ENCODE assay signal across 16 mouse cellular contexts in genomic region chr16:49807862-49808430, GRCm38 (mm10). TPM values are rescaled to one million over a fixed set of nuclear protein-coding genes. Genes with fewer than 3 reads are reported as not detected.
DNase-seq lines count a peak whose midpoint lies in the region; ATAC-seq and TF ChIP-seq lines count a peak whose summit lies in the region.
"Had no signal": no experiment of that assay in that cellular context is flagged by ENCODE, and none has a peak within 500 bp of the region (broad histone marks: within the 10 kb centered on the region; RNA-seq: fewer than 3 reads in every experiment).

No protein-coding gene starts in this region.

- no peak overlapping the region for H3K9ac ChIP-seq in lung, embryonic 15.5 days
- H3K9ac ChIP-seq in lung, postnatal 0 days (replicated peaks; ENCODE audit: low read depth) = no peak overlapping the region
- H3K9ac ChIP-seq: heart, embryonic 13.5 days; intestine, embryonic 15.5 days; liver, embryonic 14.5 days had no signal

- TF ChIP-seq EP300 in lung, postnatal 0 days (IDR thresholded peaks at IDR 0.05) = no peak

- H3K9me3 ChIP-seq in lung, embryonic 15.5 days = no peaks in the 10 kb centered on the region
- H3K9me3 ChIP-seq in lung, postnatal 0 days (ENCODE audit: low read length) = no peaks in the 10 kb centered on the region
- no peaks in the 10 kb centered on the region for H3K9me3 ChIP-seq in limb, embryonic 10.5 days (replicated peaks)
- H3K9me3 ChIP-seq: heart, embryonic 13.5 days; intestine, embryonic 15.5 days; megakaryocyte, embryonic 14.5 days had no signal

- H3K4me3 ChIP-seq in lung, embryonic 15.5 days = no peak overlapping the region
- no peak overlapping the region for H3K4me3 ChIP-seq in lung, postnatal 0 days (ENCODE audit: low read depth, low read length)
- no peak overlapping the region for H3K4me3 ChIP-seq in limb, embryonic 10.5 days
- H3K4me3 ChIP-seq: heart, embryonic 13.5 days; intestine, embryonic 15.5 days had no signal

- H3K27ac ChIP-seq in lung, embryonic 15.5 days = no peak overlapping the region
- no peak overlapping the region for H3K27ac ChIP-seq in lung, postnatal 0 days (ENCODE audit: low read length)
- H3K27ac ChIP-seq in limb, embryonic 10.5 days = no peak overlapping the region
- H3K27ac ChIP-seq: heart, embryonic 13.5 days; intestine, embryonic 15.5 days; liver, embryonic 14.5 days had no signal

- ATAC-seq in frontal cortex, adult (ENCODE audit: low TSS enrichment) = peak; percentile 51
- no peak for ATAC-seq in lung, embryonic 15.5 days (ENCODE audit: borderline replicate concordance, extremely low read depth, low FRiP score, low TSS enrichment)
- ATAC-seq in lung, postnatal 0 days = no peak
- ATAC-seq: forebrain, embryonic 14.5 days; intestine, embryonic 15.5 days had no signal

- peak overlapping the region; percentile 17 for H3K4me2 ChIP-seq in lung, embryonic 15.5 days
- no peak overlapping the region for H3K4me2 ChIP-seq in lung, postnatal 0 days (replicated peaks; ENCODE audit: low read depth, low read length)
- H3K4me2 ChIP-seq: heart, embryonic 13.5 days; intestine, embryonic 15.5 days had no signal

- H3K4me1 ChIP-seq in lung, embryonic 15.5 days = peaks cover 16% of the 10 kb centered on the region
- H3K4me1 ChIP-seq in lung, postnatal 0 days (ENCODE audit: insufficient read depth, low read depth, low read length) = 0 out of 2 replicates have a peak, but pooled peaks cover 8% of the 10 kb centered on the region
- H3K4me1 ChIP-seq in limb, embryonic 10.5 days = peaks cover 24% of the 10 kb centered on the region

- 57% methylated on average over 18 of the region's 18 CpGs for WGBS in lung, embryonic 15.5 days
- WGBS in lung, postnatal 0 days = 53% methylated on average over 18 of the region's 18 CpGs
- 88% methylated on average over 18 of the region's 18 CpGs for WGBS in limb, embryonic 10.5 days

- DNase-seq in frontal cortex, postnatal 25 days (ENCODE audit: low spot score in 2 of 2) = no peak
- DNase-seq in lung, postnatal 0 days (ENCODE audit: low spot score) = no peak
- DNase-seq in brain, adult 2 months (ENCODE audit: low read depth, low spot score) = peak; percentile 76
- peak; percentile 19 for DNase-seq in right cerebral cortex, postnatal 4 days
- no peak for DNase-seq in limb, embryonic 10.5 days (ENCODE audit: low spot score)
- DNase-seq: gastrocnemius, postnatal 36 days; kidney, postnatal 14 days; retina, postnatal 1 day; thymus, adult 2 months had no signal

- no peak for TF ChIP-seq CTCF in lung, postnatal 0 days (IDR thresholded peaks at IDR 0.05)

- no peaks in the 10 kb centered on the region for H3K36me3 ChIP-seq in lung, embryonic 15.5 days
- H3K36me3 ChIP-seq in lung, postnatal 0 days (ENCODE audit: insufficient read depth, low read length) = no peaks in the 10 kb centered on the region
- H3K36me3 ChIP-seq in limb, embryonic 10.5 days = no peaks in the 10 kb centered on the region
- H3K36me3 ChIP-seq: heart, embryonic 13.5 days; intestine, embryonic 15.5 days had no signal

- no peaks in the 10 kb centered on the region for H3K27me3 ChIP-seq in lung, embryonic 15.5 days
- H3K27me3 ChIP-seq in lung, postnatal 0 days (replicated peaks; ENCODE audit: insufficient read depth, low read length) = no peaks in the 10 kb centered on the region
- no peaks in the 10 kb centered on the region for H3K27me3 ChIP-seq in limb, embryonic 10.5 days (ENCODE audit: low read depth, poor library complexity, severe bottlenecking)
- H3K27me3 ChIP-seq: intestine, embryonic 15.5 days; megakaryocyte, embryonic 14.5 days had no signal

RNA-seq across cellular contexts. Expression of gene Cd47, which starts 7.6 kb away (rescaled TPM):
- polyA plus RNA-seq in lung, embryonic 15.5 days (2015; fragmentation: Nextera tagmentation; extraction: Ambion mirVana) = 108 and 123 TPM in 2 replicates
- 219 and 245 TPM in 2 replicates for polyA plus RNA-seq in lung, postnatal 0 days (2015; fragmentation: Nextera tagmentation; extraction: Ambion mirVana)
- 21.3 and 26.6 TPM in 2 replicates for polyA plus RNA-seq in limb, embryonic 10.5 days (2016; fragmentation: Nextera tagmentation; extraction: Ambion mirVana)

Comparison
In these comparisons a context has a peak if more than half of its experiments do, and no peak if none do; other contexts are left out.
1. DNase-seq: peak in brain, adult 2 months (single experiment) and right cerebral cortex, postnatal 4 days (single experiment); none in frontal cortex, postnatal 25 days (0 of 2), lung, postnatal 0 days (single experiment) and limb, embryonic 10.5 days (single experiment).